Mouse (Mus musculus): ENCODE results near the gene Slc4a4. TPM values are rescaled to one million over a fixed set of nuclear protein-coding genes. Genes with fewer than 3 reads are reported as not detected.

Slc4a4 gene
- polyA plus RNA-seq, 1 experiment, result 905 TPM

GRCm38 (mm10) chr5:88928201-88928916 is 41.7 kb downstream of the Slc4a4 start:
- Histone ChIP-seq H3K27ac (ENCODE audit: insufficient read depth, low read depth, low read length) (no peak overlapping the region; the same call in 1 of the 2 replicates), H3K4me1 (ENCODE audit: control insufficient read depth, insufficient read depth, low read length) (peaks cover 30% of the 10 kb centered on the region), H3K4me3 (ENCODE audit: insufficient read depth, low read depth, low read length) (no peak overlapping the region)
- TF ChIP-seq POLR2A (IDR thresholded peaks at IDR 0.05; ENCODE audit: insufficient read depth, low read depth, low read length) (no peak), CTCF (IDR thresholded peaks at IDR 0.05; ENCODE audit: insufficient read depth, low read depth, low read length) (0 out of 2 replicates have a peak, but pooled peaks have one; percentile 12)
- 21% methylated on average over 13 of the region's 13 CpGs for WGBS

- TF ChIP-seq CTCF (IDR thresholded peaks at IDR 0.05; ENCODE audit: insufficient read depth, low read depth, low read length), result no peak
- no peak for TF ChIP-seq POLR2A (IDR thresholded peaks at IDR 0.05; ENCODE audit: insufficient read depth, low read depth, low read length)
- 6% methylated on average over 18 of the region's 18 CpGs for WGBS
- Histone ChIP-seq H3K4me1 (ENCODE audit: control insufficient read depth, insufficient read depth, low read length) (peaks cover 33% of the 10 kb centered on the region), H3K27ac (ENCODE audit: insufficient read depth, low read depth, low read length) (peak overlapping the region; percentile 41), H3K4me3 (ENCODE audit: insufficient read depth, low read depth, low read length) (peak overlapping the region; percentile 14)
Measured at GRCm38 (mm10) chr5:88929392-88930094, 42.9 kb downstream of the Slc4a4 start.

GRCm38 (mm10) chr5:88930129-88930528 is 43.5 kb downstream of the Slc4a4 start:
- Histone ChIP-seq H3K4me3 (ENCODE audit: insufficient read depth, low read depth, low read length) (peak overlapping the region; percentile 14; the same call in 1 of the 2 replicates), H3K4me1 (ENCODE audit: control insufficient read depth, insufficient read depth, low read length) (peaks cover 33% of the 10 kb centered on the region), H3K27ac (ENCODE audit: insufficient read depth, low read depth, low read length) (peak overlapping the region; percentile 41)
- WGBS, result 39% methylated on average over 5 of the region's 5 CpGs
- TF ChIP-seq POLR2A (IDR thresholded peaks at IDR 0.05; ENCODE audit: insufficient read depth, low read depth, low read length) (no peak), CTCF (IDR thresholded peaks at IDR 0.05; ENCODE audit: insufficient read depth, low read depth, low read length) (no peak)

GRCm38 (mm10) chr5:88930611-88931010 is 44.0 kb downstream of the Slc4a4 start:
- 50% methylated on average over 11 of the region's 11 CpGs for WGBS

GRCm38 (mm10) chr5:88931176-88931575 is 44.6 kb downstream of the Slc4a4 start:
- TF ChIP-seq POLR2A (IDR thresholded peaks at IDR 0.05; ENCODE audit: insufficient read depth, low read depth, low read length), result no peak
- TF ChIP-seq CTCF (IDR thresholded peaks at IDR 0.05; ENCODE audit: insufficient read depth, low read depth, low read length), result no peak
- Histone ChIP-seq H3K4me1 (ENCODE audit: control insufficient read depth, insufficient read depth, low read length) (peaks cover 33% of the 10 kb centered on the region), H3K4me3 (ENCODE audit: insufficient read depth, low read depth, low read length) (no peak overlapping the region), H3K27ac (ENCODE audit: insufficient read depth, low read depth, low read length) (peak overlapping the region; percentile 40; the same call in 1 of the 2 replicates)
- 77% methylated on average over 9 of the region's 9 CpGs for WGBS

More at GRCm38 (mm10) chr5:88930611-88931010, 44.0 kb downstream of the Slc4a4 start:
- TF ChIP-seq POLR2A (IDR thresholded peaks at IDR 0.05; ENCODE audit: insufficient read depth, low read depth, low read length) (no peak), CTCF (IDR thresholded peaks at IDR 0.05; ENCODE audit: insufficient read depth, low read depth, low read length) (no peak)
- H3K27ac ChIP-seq (ENCODE audit: insufficient read depth, low read depth, low read length), result peak overlapping the region; percentile 41; the same call in 1 of the 2 replicates
- no peak overlapping the region for H3K4me3 ChIP-seq (ENCODE audit: insufficient read depth, low read depth, low read length)
- peaks cover 33% of the 10 kb centered on the region for H3K4me1 ChIP-seq (ENCODE audit: control insufficient read depth, insufficient read depth, low read length)

- Histone ChIP-seq H3K4me3 (ENCODE audit: insufficient read depth, low read depth, low read length) (no peak overlapping the region), H3K4me1 (ENCODE audit: control insufficient read depth, insufficient read depth, low read length) (peaks cover 33% of the 10 kb centered on the region), H3K27ac (ENCODE audit: insufficient read depth, low read depth, low read length) (peak overlapping the region; percentile 67; the same call in 1 of the 2 replicates)
- TF ChIP-seq POLR2A (IDR thresholded peaks at IDR 0.05; ENCODE audit: insufficient read depth, low read depth, low read length), result no peak
- TF ChIP-seq CTCF (IDR thresholded peaks at IDR 0.05; ENCODE audit: insufficient read depth, low read depth, low read length), result no peak
- WGBS, result 15% methylated on average over 7 of the region's 7 CpGs
Measured at GRCm38 (mm10) chr5:88933454-88933853, 46.8 kb downstream of the Slc4a4 start.

GRCm38 (mm10) chr5:88933946-88934345 is 47.3 kb downstream of the Slc4a4 start:
- WGBS, result 18% methylated on average over 14 of the region's 14 CpGs
- peak overlapping the region; percentile 95 for H3K27ac ChIP-seq (ENCODE audit: insufficient read depth, low read depth, low read length)
- peaks cover 33% of the 10 kb centered on the region for H3K4me1 ChIP-seq (ENCODE audit: control insufficient read depth, insufficient read depth, low read length)
- H3K4me3 ChIP-seq (ENCODE audit: insufficient read depth, low read depth, low read length), result peak overlapping the region; percentile 59
- TF ChIP-seq POLR2A (IDR thresholded peaks at IDR 0.05; ENCODE audit: insufficient read depth, low read depth, low read length) (no peak), CTCF (IDR thresholded peaks at IDR 0.05; ENCODE audit: insufficient read depth, low read depth, low read length) (no peak)

GRCm38 (mm10) chr5:88938208-88938607 is 51.6 kb downstream of the Slc4a4 start:
- WGBS, result 90% methylated on average over 1 of the region's 1 CpGs
- Histone ChIP-seq H3K4me3 (ENCODE audit: insufficient read depth, low read depth, low read length) (no peak overlapping the region), H3K27ac (ENCODE audit: insufficient read depth, low read depth, low read length) (no peak overlapping the region), H3K4me1 (ENCODE audit: control insufficient read depth, insufficient read depth, low read length) (peaks cover 14% of the 10 kb centered on the region)
- TF ChIP-seq CTCF (IDR thresholded peaks at IDR 0.05; ENCODE audit: insufficient read depth, low read depth, low read length), result no peak
- no peak for TF ChIP-seq POLR2A (IDR thresholded peaks at IDR 0.05; ENCODE audit: insufficient read depth, low read depth, low read length)

- peaks cover 10% of the 10 kb centered on the region for H3K4me1 ChIP-seq (ENCODE audit: control insufficient read depth, insufficient read depth, low read length)
- 72% methylated on average over 6 of the region's 6 CpGs for WGBS
- TF ChIP-seq POLR2A (IDR thresholded peaks at IDR 0.05; ENCODE audit: insufficient read depth, low read depth, low read length), result no peak
- no peak for TF ChIP-seq CTCF (IDR thresholded peaks at IDR 0.05; ENCODE audit: insufficient read depth, low read depth, low read length)
- no peak overlapping the region for H3K4me3 ChIP-seq (ENCODE audit: insufficient read depth, low read depth, low read length)
- H3K27ac ChIP-seq (ENCODE audit: insufficient read depth, low read depth, low read length), result no peak overlapping the region
Measured at GRCm38 (mm10) chr5:88939151-88939550, 52.5 kb downstream of the Slc4a4 start.

All from olfactory bulb, adult 2 months (tissue).